Mouse (Mus musculus): ENCODE data around the gene Pex12.
"Not testable (repeated sequence)": the region's sequence is repeated elsewhere in the genome, so short reads cannot be mapped to it uniquely, and the experiment has no call there.

Gene Pex12

DNA sequence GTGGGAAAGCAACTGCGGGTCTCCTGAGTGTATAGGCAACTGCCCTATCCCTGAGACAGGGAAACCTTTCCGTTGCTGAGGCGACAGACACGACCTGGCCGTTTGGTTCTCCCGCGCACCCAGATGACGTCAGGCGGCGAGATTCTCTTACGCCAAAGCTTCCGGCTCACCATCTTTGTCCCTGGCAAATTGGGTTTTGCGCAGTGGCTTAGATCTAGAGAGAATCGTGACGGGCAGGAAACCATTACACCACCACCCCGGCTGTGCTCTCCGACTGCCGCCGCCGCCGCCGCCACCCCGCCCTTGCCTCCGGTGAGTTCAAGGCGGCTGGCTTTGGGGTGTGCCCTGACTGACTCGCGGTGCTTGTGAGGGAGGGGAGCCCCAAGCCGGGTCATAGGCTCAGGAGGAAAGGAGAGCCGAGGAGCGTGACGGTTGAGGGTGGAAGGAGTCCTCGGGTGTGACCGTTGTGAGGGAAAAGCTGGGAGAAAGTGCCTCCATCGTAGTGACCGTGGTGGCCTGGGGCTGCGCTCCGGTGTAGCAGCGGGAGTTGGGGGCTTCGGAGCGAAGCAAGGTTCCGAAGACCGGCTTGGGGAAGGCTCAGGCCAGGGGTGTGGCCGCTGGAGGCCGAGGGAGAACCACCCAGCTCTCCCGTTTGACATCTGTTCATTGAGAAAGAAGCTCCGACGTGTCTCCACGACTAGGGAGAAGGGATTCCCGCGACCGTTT lies at the start of gene Pex12:
TSS of gene Pex12 (minus strand) at position 61 of the 726 bp plus-strand sequence.
- DNase-seq (ENCODE audit: low spot score) = peak; percentile 98

GRCm38 (mm10) chr11:83341716-83342245 lies 39.4 kb upstream of the Pex12 start:
- DNase-seq (ENCODE audit: low spot score) = peak; percentile 75

DNA sequence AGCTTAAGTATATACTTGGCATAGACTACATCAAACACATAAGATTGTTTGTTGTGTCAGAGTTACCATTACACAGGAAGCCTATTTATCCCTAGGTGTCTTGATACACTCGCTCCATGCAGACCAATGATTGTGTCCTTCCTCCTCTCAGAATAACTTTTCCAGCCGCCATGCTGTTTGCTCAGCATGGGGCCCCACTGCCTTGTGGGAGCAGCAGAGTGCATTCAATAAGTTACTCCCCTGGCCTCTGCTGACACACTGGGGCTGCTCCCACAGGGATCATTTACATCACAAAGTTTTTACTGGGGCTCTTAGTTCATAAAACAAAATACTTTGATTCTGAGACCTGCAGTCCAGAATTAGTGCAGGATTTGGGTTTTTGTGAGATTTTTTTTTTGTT lies 37.3 kb upstream of the Pex12 start:
- DNase-seq (ENCODE audit: low spot score) = no peak

DNA sequence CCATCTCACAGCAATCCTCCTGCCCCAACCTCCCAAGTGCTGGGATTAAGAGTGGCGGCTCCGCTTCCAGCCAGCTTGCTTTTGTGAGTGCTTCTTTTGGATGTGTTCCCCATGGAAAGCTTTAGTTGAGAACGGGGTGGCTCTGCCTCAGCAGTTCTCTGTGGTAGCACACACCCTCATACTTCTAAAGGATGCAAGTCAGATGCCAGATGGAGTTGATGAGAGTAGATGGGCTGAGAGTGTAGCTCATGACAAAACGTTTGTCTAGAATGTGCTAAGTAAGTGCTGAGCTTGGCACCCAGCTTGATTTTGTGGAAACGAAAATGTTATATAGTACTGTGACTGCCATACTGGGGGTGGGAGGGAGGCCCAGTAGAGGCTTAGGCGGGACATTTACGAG lies 33.4 kb upstream of the Pex12 start:
- no peak for DNase-seq (ENCODE audit: low spot score)

DNA sequence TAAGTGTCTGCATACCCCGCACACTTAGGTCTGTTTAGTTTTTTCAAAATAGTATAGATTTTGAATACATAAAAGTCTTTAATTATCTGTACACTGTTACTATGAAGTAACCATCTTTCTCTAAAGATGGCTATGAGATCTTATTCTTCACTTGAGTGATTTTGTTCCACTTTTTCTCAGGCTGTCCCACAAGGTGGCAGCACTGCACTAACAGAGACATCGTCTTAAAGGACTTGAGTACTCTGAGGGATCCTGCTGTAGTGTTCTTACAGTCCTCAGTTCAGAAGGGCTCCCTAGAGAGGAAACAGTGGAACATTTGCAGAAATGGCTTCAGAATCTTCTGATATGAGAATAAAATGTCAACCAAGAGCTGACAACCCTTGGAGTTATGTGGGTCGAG lies 25.0 kb upstream of the Pex12 start:
- peak; percentile 67 for DNase-seq (ENCODE audit: low spot score)

DNA sequence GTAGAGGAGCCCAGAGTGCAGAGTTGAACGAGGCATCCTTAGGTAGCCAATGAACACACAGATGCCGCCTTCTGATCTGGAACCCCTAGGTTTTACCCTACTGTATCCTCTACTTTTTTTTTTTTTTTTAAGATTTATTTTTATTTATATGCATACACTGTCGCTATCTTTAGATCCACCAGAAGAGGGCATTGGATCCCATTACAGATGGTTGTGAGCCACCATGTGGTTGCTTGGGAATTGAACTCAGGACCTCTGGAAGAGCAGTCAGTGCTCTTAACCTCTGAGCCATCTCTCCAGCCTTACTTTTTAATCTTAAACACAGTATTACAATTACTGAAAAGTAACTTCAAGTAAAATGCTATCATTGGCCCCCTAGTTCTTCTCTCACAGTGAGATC lies 24.3 kb upstream of the Pex12 start:
- not testable (repeated sequence) for DNase-seq (ENCODE audit: low spot score)

GRCm38 (mm10) chr11:83319048-83319447 lies 16.7 kb upstream of the Pex12 start:
- DNase-seq (ENCODE audit: low spot score) = no peak

GRCm38 (mm10) chr11:83312471-83312870 lies 10.1 kb upstream of the Pex12 start:
- DNase-seq (ENCODE audit: low spot score) = no peak

GRCm38 (mm10) chr11:83306700-83307253 lies 4.4 kb upstream of the Pex12 start:
- DNase-seq (ENCODE audit: low spot score) = no peak

DNA sequence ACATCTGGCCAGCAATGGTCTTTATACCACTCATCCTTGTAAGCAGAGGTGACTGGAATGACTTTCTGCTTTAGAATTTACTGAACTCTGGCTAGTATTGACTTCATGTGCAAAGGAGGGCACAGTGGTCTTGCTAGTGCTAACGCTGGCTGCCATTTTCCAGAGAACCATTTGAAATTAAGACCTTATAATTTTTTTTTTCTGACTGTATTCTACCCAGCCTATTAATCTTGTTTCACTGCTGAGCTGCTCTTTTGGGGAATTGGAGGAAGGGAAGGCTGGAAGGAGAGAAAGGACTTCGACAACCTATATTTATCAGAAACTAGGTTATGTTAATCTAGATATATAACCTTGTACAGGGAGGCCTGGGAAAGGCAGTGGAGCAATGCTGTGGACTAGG lies 2.1 kb upstream of the Pex12 start:
- DNase-seq (ENCODE audit: low spot score) = no peak

GRCm38 (mm10) chr11:83303751-83304150 lies 1.4 kb upstream of the Pex12 start:
- no peak for DNase-seq (ENCODE audit: low spot score)

DNA sequence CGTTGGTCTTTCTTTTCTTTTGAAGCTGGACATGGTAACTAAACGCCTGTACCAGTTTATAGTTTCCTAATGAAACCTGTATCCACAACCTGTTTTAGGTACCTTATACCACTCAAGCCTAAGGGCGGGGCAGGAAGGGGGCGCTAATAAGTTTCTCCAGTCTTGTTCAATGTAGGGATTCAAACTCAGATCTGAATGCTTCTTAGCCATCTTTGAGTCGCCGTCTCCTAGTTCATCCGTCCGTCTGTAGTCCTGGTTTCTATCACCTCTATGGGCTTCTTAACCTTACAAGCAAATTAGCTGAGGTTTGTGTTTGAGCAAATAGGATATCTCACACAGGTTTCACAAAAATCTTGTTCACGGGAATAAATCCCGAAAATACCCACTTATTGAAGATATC lies 262 bp downstream of the Pex12 start:
- no peak for DNase-seq (ENCODE audit: low spot score)

GRCm38 (mm10) chr11:83301431-83301831 lies 955 bp downstream of the Pex12 start:
- DNase-seq (ENCODE audit: low spot score) = no peak

DNA sequence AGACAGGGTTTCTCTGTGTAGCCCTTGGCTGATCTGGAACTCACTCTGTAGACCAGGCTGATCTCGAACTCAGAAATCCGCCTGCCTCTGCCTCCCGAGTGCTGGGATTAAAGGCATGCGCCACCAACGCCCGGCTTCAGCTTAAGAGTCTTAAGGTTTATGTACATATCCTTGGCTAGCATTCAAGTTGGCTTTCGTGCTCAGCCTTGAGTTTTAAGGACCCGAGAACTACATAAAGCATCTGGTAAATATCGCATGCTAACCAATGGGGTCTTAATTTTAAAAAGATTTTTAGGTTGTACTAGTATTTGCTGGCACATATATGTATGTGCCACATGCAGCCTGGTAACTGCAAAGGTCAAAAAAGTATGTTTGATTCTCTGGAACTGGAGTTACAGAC lies 2.7 kb downstream of the Pex12 start:
- no peak for DNase-seq (ENCODE audit: low spot score)

DNA sequence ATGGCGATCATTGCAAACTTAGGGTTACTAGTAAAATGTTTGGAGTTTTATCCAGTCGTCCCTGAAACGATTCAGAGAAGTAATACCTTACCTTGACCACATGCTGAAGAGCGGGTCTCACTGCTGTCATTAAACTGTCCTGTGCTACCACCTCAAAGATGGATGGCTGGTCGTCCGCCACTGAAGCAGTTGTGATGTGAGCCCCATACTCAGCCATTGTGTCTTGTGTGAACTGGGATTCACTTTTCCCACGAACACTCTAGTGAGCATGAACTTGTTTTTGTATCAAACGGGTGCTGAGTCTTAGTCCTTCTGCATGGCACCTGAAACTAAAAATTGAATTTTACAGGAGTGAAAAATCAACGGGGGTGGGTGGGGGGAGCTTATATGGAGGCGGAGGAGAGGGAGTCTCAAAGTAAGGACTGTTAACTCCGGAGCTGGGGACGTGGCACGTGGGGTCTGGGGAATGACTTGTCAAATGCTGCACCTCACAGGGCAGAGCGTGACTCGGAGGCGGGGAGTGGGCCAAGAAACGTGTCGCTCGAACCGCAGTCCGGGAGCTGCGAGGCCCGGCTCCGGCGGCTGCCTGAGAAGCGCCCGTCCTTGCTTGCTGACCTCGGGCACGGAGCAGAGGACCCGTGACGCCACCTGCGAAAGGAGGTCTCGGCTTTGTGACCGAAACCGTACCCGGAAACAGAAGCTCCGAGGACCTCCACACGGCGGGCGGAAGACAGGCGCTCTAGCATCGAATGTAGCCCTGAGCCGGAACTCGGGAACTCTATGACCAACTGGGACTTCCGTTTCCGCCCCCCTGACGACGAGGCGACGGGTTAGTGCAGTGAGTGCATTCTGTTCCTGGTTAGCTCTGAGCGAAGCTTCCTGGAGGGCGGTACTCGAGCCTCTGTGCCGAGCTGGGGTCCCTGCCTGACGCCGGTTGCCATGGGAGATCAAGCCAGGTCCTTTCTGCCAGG lies 3.9 kb downstream of the Pex12 start, which contains the start of gene Ap2b1:
TSS of gene Ap2b1 (plus strand) at position 800 of the 971 bp plus-strand sequence.
- peak; percentile 91 for DNase-seq (ENCODE audit: low spot score)

DNA sequence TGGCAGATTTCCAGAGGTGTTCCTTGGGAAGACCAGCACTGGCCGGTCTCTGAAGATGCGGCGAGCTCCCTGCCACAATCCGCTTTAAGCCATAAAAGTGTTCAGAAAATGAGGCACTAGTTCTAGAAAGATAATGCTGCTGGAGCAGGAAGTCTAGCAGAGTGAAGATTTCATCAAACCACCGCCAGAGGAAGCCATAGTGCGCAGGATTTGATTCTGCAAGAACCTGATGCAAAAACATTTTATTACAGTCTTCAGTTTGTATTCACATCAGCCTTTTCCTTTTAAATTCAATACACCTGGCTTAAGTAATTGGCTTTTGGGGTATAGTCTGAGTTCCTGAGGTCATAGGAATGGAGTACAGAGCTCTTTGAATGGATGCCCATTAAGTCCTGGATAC lies 4.6 kb downstream of the Pex12 start:
- no peak for DNase-seq (ENCODE audit: low spot score)

GRCm38 (mm10) chr11:83294133-83294532 lies 8.3 kb downstream of the Pex12 start:
- no peak for DNase-seq (ENCODE audit: low spot score)

DNA sequence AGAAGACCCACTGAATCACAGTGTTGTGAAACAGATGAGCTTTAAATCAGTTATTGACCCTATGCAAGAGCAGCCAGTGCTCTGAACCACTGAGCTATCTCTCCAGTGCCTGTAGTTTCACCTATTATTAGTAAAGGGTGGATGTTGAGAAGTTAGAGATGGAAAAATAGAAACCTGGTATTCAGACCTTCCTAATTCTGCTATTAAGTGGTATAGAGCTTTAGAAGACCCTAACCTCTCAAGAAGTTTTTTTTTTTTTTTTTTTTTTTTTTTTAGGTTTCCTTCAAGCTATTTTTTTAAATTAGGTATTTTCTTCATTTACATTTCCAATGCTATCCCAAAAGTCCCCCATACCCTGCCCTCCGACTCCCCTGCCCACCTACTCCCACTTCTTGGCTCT lies 9.2 kb downstream of the Pex12 start:
- no peak for DNase-seq (ENCODE audit: low spot score)

DNA sequence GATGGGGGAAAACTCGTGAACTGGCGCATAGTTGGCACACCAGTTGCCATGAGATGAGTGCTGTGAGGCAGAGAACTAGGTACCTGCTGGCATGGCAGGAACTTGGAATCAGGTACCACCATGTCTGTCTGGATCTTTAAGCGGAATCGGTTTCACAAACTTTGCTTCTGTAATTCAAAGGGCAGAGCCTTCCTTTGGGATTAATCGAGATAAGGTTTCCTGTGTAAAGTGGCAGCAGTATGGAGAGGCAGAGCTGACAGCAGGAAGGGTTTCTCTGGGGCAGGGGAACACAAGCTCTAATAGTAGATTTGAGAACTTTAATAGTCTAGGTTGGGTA lies 10.2 kb downstream of the Pex12 start:
- DNase-seq (ENCODE audit: low spot score) = no peak

- DNase-seq (ENCODE audit: low spot score) = peak; percentile 94
Observed at GRCm38 (mm10) chr11:83291375-83292250, 10.8 kb downstream of the Pex12 start.

GRCm38 (mm10) chr11:83289633-83290032 lies 12.8 kb downstream of the Pex12 start:
- DNase-seq (ENCODE audit: low spot score) = no peak

DNA sequence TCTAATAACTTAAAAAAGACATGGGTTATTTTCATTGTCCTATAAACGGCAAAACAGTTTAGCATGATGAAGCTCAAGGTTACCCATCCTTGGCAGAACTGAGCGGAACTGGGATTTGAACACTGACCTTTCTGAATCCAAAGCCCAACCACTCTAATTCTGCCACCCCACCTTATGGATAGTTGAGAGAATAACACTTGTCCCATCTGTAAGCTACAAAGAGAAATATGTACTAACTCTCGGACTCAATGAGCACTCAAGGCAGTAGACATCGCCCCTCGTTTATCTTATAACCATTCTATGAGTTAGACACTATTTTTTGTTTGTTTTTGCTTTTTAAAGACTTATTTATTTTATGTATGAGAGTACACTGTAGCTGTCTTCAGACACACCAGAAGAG lies 13.3 kb downstream of the Pex12 start:
- no peak for DNase-seq (ENCODE audit: low spot score)
